ENCODE assay signal across 8 mouse cellular contexts in genomic region chr2:180024401-180025098, GRCm38 (mm10). TPM values are rescaled to one million over a fixed set of nuclear protein-coding genes. Genes with fewer than 3 reads are reported as not detected.
DNase-seq lines count a peak whose midpoint lies in the region; ATAC-seq and TF ChIP-seq lines count a peak whose summit lies in the region.

TSS of gene Lsm14b (plus strand) at chr2:180024987.

- dilution Hi-C loops in CH12.LX (cut with MboI; ENCODE audit: extremely low pct_ligation_motif_present, extremely low pct_unique_long_range_greater_than_20kb, low sequenced_read_pairs) = no loop called here

- in situ Hi-C loops in CH12.LX (cut with MboI; ENCODE audit: low pct_ligation_motif_present, low pct_unique_long_range_greater_than_20kb, low sequenced_read_pairs) = no loop called here

- peak; percentile 94 for DNase-seq in CH12.LX (ENCODE audit: extremely low read depth)
- peak; percentile 94 for DNase-seq in c-Kit-positive CD71-positive TER-119-negative erythroid progenitor cells, embryonic 14.5 days (ENCODE audit: low read depth)
- peak; percentile 96 for DNase-seq in heart, postnatal 0 days (ENCODE audit: low spot score)
- peak; percentile 98 to 99 for DNase-seq in kidney, postnatal 4 days

- TF ChIP-seq RAD21 in CH12.LX (IDR thresholded peaks at IDR 0.05; ENCODE audit: low read depth, low read length) = no peak

- TF ChIP-seq POLR2A in CH12.LX (IDR thresholded peaks at IDR 0.05; ENCODE audit: low read depth, low read length) = peak; percentile 82
- peak; percentile 59 for TF ChIP-seq POLR2A in testis, adult 2 months (IDR thresholded peaks at IDR 0.05; ENCODE audit: control insufficient read depth, low read depth, low read length)

- TF ChIP-seq EP300 in CH12.LX (IDR thresholded peaks at IDR 0.05; ENCODE audit: low read length) = no peak
- TF ChIP-seq EP300 in heart, postnatal 0 days (IDR thresholded peaks at IDR 0.05; ENCODE audit: low read depth) = 0 out of 2 replicates have a peak, but pooled peaks have one; percentile 31

- under 1% methylated on average over 79 of the region's 80 CpGs for WGBS in forebrain, embryonic 12.5 days
- WGBS in heart, postnatal 0 days = under 1% methylated on average over 69 of the region's 80 CpGs
- under 1% methylated on average over 74 of the region's 80 CpGs for WGBS in liver, embryonic 16.5 days (ENCODE audit: insufficient replicate concordance)
- under 1% methylated on average over 75 of the region's 80 CpGs for WGBS in neural tube, embryonic 13.5 days

- peaks cover 11 to 30% of the 10 kb centered on the region in 2 experiments for H3K4me1 ChIP-seq in CH12.LX (ENCODE audit: control insufficient read depth in 1 of 2, insufficient read depth in 2 of 2)
- H3K4me1 ChIP-seq in forebrain, embryonic 12.5 days = peaks cover 36% of the 10 kb centered on the region
- H3K4me1 ChIP-seq in heart, postnatal 0 days (ENCODE audit: control insufficient read depth, insufficient read depth) = peaks cover 37% of the 10 kb centered on the region
- peaks cover 25% of the 10 kb centered on the region for H3K4me1 ChIP-seq in liver, embryonic 16.5 days (ENCODE audit: control insufficient read depth, low read depth, low read length)
- H3K4me1 ChIP-seq in neural tube, embryonic 13.5 days (replicated peaks) = peaks cover 40% of the 10 kb centered on the region
- H3K4me1 ChIP-seq in testis, adult 2 months (ENCODE audit: control insufficient read depth, insufficient read depth, low read length) = peaks cover 24% of the 10 kb centered on the region

- TF ChIP-seq CTCF in CH12.LX (conservative IDR thresholded peaks at IDR 0.05 in 1 of 2, IDR thresholded peaks at IDR 0.05 in 1 of 2; ENCODE audit: low read depth in 2 of 2, low read length in 2 of 2) = no peak
- no peak for TF ChIP-seq CTCF in heart, postnatal 0 days (IDR thresholded peaks at IDR 0.05; ENCODE audit: low read depth)
- TF ChIP-seq CTCF in testis, adult 2 months (IDR thresholded peaks at IDR 0.05; ENCODE audit: control insufficient read depth, insufficient read depth, insufficient replicate concordance, low read depth, low read length) = no peak

- peak within 1 kb of the TSS; percentile 53 to 96 (median 81) for H3K4me3 ChIP-seq in CH12.LX (replicated peaks in 1 of 3; ENCODE audit: low read depth in 2 of 3, low read length in 2 of 3, poor library complexity in 1 of 3)
- peak within 1 kb of the TSS; percentile 97 for H3K4me3 ChIP-seq in forebrain, embryonic 12.5 days (replicated peaks)
- peak within 1 kb of the TSS; percentile 84 for H3K4me3 ChIP-seq in heart, postnatal 0 days (ENCODE audit: low read depth, low read length)
- peak within 1 kb of the TSS; percentile 95 for H3K4me3 ChIP-seq in liver, embryonic 16.5 days (ENCODE audit: low read depth, low read length)
- peak within 1 kb of the TSS; percentile 99 for H3K4me3 ChIP-seq in neural tube, embryonic 13.5 days
- peak within 1 kb of the TSS; percentile 93 for H3K4me3 ChIP-seq in testis, adult 2 months (ENCODE audit: control insufficient read depth, low read depth, low read length)

- peaks cover 43% of the 10 kb centered on the region for H3K27me3 ChIP-seq in CH12.LX (replicated peaks)
- H3K27me3 ChIP-seq in forebrain, embryonic 12.5 days = peaks cover 43% of the 10 kb centered on the region
- no peaks in the 10 kb centered on the region for H3K27me3 ChIP-seq in heart, postnatal 0 days (ENCODE audit: control insufficient read depth, insufficient read depth, low read length)
- H3K27me3 ChIP-seq in liver, embryonic 16.5 days (ENCODE audit: control insufficient read depth, insufficient read depth, low read depth, low read length) = peaks cover 7% of the 10 kb centered on the region
- H3K27me3 ChIP-seq in neural tube, embryonic 13.5 days = peaks cover 37% of the 10 kb centered on the region
- H3K27me3 ChIP-seq in testis, adult 2 months (ENCODE audit: control insufficient read depth, insufficient read depth, low read length) = no peaks in the 10 kb centered on the region

- no peaks in the 10 kb centered on the region for H3K9me3 ChIP-seq in CH12.LX (replicated peaks; ENCODE audit: low read length)
- no peaks in the 10 kb centered on the region for H3K9me3 ChIP-seq in forebrain, embryonic 12.5 days
- no peaks in the 10 kb centered on the region for H3K9me3 ChIP-seq in heart, postnatal 0 days (replicated peaks; ENCODE audit: control insufficient read depth, low read length)
- H3K9me3 ChIP-seq in liver, embryonic 16.5 days (replicated peaks; ENCODE audit: control insufficient read depth, low read length) = no peaks in the 10 kb centered on the region
- no peaks in the 10 kb centered on the region for H3K9me3 ChIP-seq in neural tube, embryonic 13.5 days

- peak within 1 kb of the TSS; percentile 13 for H3K27ac ChIP-seq in CH12.LX (ENCODE audit: insufficient read depth, low read depth)
- H3K27ac ChIP-seq in forebrain, embryonic 12.5 days = peak within 1 kb of the TSS; percentile 96
- H3K27ac ChIP-seq in heart, postnatal 0 days (ENCODE audit: low read depth) = peak within 1 kb of the TSS; percentile 96
- peak within 1 kb of the TSS; percentile 95 for H3K27ac ChIP-seq in liver, embryonic 16.5 days (ENCODE audit: low read length)
- H3K27ac ChIP-seq in neural tube, embryonic 13.5 days (replicated peaks) = peak within 1 kb of the TSS; percentile 98
- peak within 1 kb of the TSS; percentile 94 for H3K27ac ChIP-seq in testis, adult 2 months (ENCODE audit: control insufficient read depth, insufficient read depth, low read depth, low read length)

- ATAC-seq in forebrain, embryonic 12.5 days (ENCODE audit: low FRiP score) = peak; percentile 97
- ATAC-seq in heart, postnatal 0 days (ENCODE audit: insufficient read depth, low read depth) = peak; percentile 93
- ATAC-seq in liver, embryonic 16.5 days (ENCODE audit: low read depth) = peak; percentile 94
- peak; percentile 95 for ATAC-seq in neural tube, embryonic 13.5 days (ENCODE audit: low read depth)

- H3K79me2 ChIP-seq in CH12.LX (replicated peaks; ENCODE audit: control insufficient read depth, extremely low read depth, insufficient read depth, poor library complexity, severe bottlenecking) = 0 out of 2 replicates have a peak, but pooled peaks cover 5% of the 10 kb centered on the region

- H3K9ac ChIP-seq in CH12.LX (ENCODE audit: insufficient read depth, low read depth) = peak within 1 kb of the TSS; percentile 92
- peak within 1 kb of the TSS; percentile 98 for H3K9ac ChIP-seq in forebrain, embryonic 12.5 days
- H3K9ac ChIP-seq in heart, postnatal 0 days (replicated peaks; ENCODE audit: low read depth, low read length) = peak within 1 kb of the TSS; percentile 88
- H3K9ac ChIP-seq in liver, embryonic 16.5 days (ENCODE audit: low read depth, low read length) = peak within 1 kb of the TSS; percentile 87
- peak within 1 kb of the TSS; percentile 98 for H3K9ac ChIP-seq in neural tube, embryonic 13.5 days

- peak within 1 kb of the TSS; percentile 93 for H3K4me2 ChIP-seq in CH12.LX (ENCODE audit: insufficient read depth, low read depth, poor library complexity, severe bottlenecking)
- H3K4me2 ChIP-seq in forebrain, embryonic 12.5 days = peak within 1 kb of the TSS; percentile 91
- H3K4me2 ChIP-seq in heart, postnatal 0 days (ENCODE audit: low read depth, low read length) = peak within 1 kb of the TSS; percentile 91
- peak within 1 kb of the TSS; percentile 100 for H3K4me2 ChIP-seq in liver, embryonic 16.5 days (ENCODE audit: low read depth, low read length)
- H3K4me2 ChIP-seq in neural tube, embryonic 13.5 days = peak within 1 kb of the TSS; percentile 99

- H3K36me3 ChIP-seq in CH12.LX (replicated peaks in 1 of 2; ENCODE audit: control insufficient read depth in 1 of 2, insufficient read depth in 1 of 2, low read length in 1 of 2) = peaks cover 18 to 32% of the 10 kb centered on the region in 2 experiments
- peaks cover 18% of the 10 kb centered on the region for H3K36me3 ChIP-seq in forebrain, embryonic 12.5 days (replicated peaks)
- H3K36me3 ChIP-seq in heart, postnatal 0 days (replicated peaks; ENCODE audit: control insufficient read depth, insufficient read depth, low read length) = peaks cover 17% of the 10 kb centered on the region
- H3K36me3 ChIP-seq in liver, embryonic 16.5 days (ENCODE audit: control insufficient read depth, insufficient read depth) = peaks cover 4% of the 10 kb centered on the region
- peaks cover 22% of the 10 kb centered on the region for H3K36me3 ChIP-seq in neural tube, embryonic 13.5 days
- no peaks in the 10 kb centered on the region; the same call in 1 of the 2 replicates for H3K36me3 ChIP-seq in testis, adult 2 months (ENCODE audit: control insufficient read depth, insufficient read depth, low read length)

TF ChIP-seq in CH12.LX, 34 proteins besides CTCF, POLR2A, EP300 and RAD21 (continues in another document):
- TF ChIP-seq HCFC1 (IDR thresholded peaks at IDR 0.05; ENCODE audit: low read depth, low read length) = peak; percentile 70
- peak; percentile 97 for TF ChIP-seq BHLHE40 (IDR thresholded peaks at IDR 0.05; ENCODE audit: low read depth, low read length)
- TF ChIP-seq NRF1 (IDR thresholded peaks at IDR 0.05; ENCODE audit: low read depth, low read length) = peak; percentile 96
- peak; percentile 90 for TF ChIP-seq TCF12 (IDR thresholded peaks at IDR 0.05; ENCODE audit: low read depth, low read length)
- TF ChIP-seq CHD2 (IDR thresholded peaks at IDR 0.05; ENCODE audit: low read length) = peak; percentile 44; the same call in 1 of the 2 replicates
- TF ChIP-seq ELF1 (IDR thresholded peaks at IDR 0.05; ENCODE audit: low read depth, low read length) = peak; percentile 75
- no peak for TF ChIP-seq JUND (conservative IDR thresholded peaks at IDR 0.05; ENCODE audit: low read depth, low read length)
- no peak for TF ChIP-seq JUN (IDR thresholded peaks at IDR 0.05; ENCODE audit: insufficient read depth, low read depth, low read length)
- TF ChIP-seq MAX (IDR thresholded peaks at IDR 0.05; ENCODE audit: low read length) = 0 out of 2 replicates have a peak, but pooled peaks have one; percentile 15
- TF ChIP-seq UBTF (IDR thresholded peaks at IDR 0.05; ENCODE audit: low read depth, low read length) = no peak
- no peak for TF ChIP-seq ZNF384 (IDR thresholded peaks at IDR 0.05; ENCODE audit: low read depth, low read length)
- TF ChIP-seq ZC3H11A (IDR thresholded peaks at IDR 0.05; ENCODE audit: low read depth, low read length) = no peak
- no peak for TF ChIP-seq PAX5 (IDR thresholded peaks at IDR 0.05; ENCODE audit: low read length)

RNA-seq across cellular contexts. Expression of gene Lsm14b, which starts in this region (rescaled TPM):
- total RNA-seq in CH12.LX (2012; rRNA removed) (16.5 and 16.9 TPM in 2 replicates), CH12.LX (2014; rRNA removed) (12.2 and 12.6 TPM in 2 replicates)
- 15.3 and 15.6 TPM in 2 replicates for polyA plus RNA-seq in CH12.LX (2012; ENCODE audit: insufficient read length, low read depth)
- 15.4 and 15.7 TPM in 2 replicates for polyA plus RNA-seq in forebrain, embryonic 12.5 days (2016; fragmentation: Nextera tagmentation; extraction: Ambion mirVana)
- total RNA-seq in heart, postnatal 0 days (2014; rRNA removed; ENCODE audit: low replicate concordance) = 32.5 and 36.0 TPM in 2 replicates
- polyA plus RNA-seq in heart, postnatal 0 days (2015; fragmentation: Nextera tagmentation; extraction: Ambion mirVana) = 5.7 and 6.1 TPM in 2 replicates
- 0.86 and 0.91 TPM in 2 replicates for polyA plus RNA-seq in liver, embryonic 16.5 days (2015; fragmentation: Nextera tagmentation; extraction: Ambion mirVana)
- polyA plus RNA-seq in neural tube, embryonic 13.5 days (2015; fragmentation: Nextera tagmentation; extraction: Ambion mirVana) = 19.7 and 20.6 TPM in 2 replicates
- polyA plus RNA-seq in testis, adult 2 months (2012; rRNA removed) = 31.8 and 33.7 TPM in 2 replicates

Comparison
In these comparisons a context has a peak if more than half of its experiments do, and no peak if none do; other contexts are left out.
1. Peak in every context shown above with its lines: DNase-seq, ATAC-seq, H3K4me3 ChIP-seq and H3K27ac ChIP-seq.
2. Peak in ATAC-seq, H3K4me3 ChIP-seq, H3K27ac ChIP-seq, H3K9ac ChIP-seq and H3K4me2 ChIP-seq in liver, embryonic 16.5 days; RNA of the gene not detected or under 1 TPM.
3. H3K27ac ChIP-seq: peak in every context shown above with its lines; median percentile 98 in neural tube, embryonic 13.5 days; 96 in forebrain, embryonic 12.5 days; 96 in heart, postnatal 0 days; 95 in liver, embryonic 16.5 days; 94 in testis, adult 2 months; 13 in CH12.LX.